Mouse (Mus musculus) megakaryocyte-erythroid progenitor cell, adult 5-6 weeks (primary cell): ENCODE measurements around the gene Prss8. TPM values are rescaled to one million over a fixed set of nuclear protein-coding genes. Genes with fewer than 3 reads are reported as not detected.
"Not testable (repeated sequence)": the region's sequence is repeated elsewhere in the genome, so short reads cannot be mapped to it uniquely, and the experiment has no call there.

Experiments used
- ATAC-seq: replicated peaks from 2 replicates; pipeline ENCODE4 v1.8.0; 2016; ENCODE audit warnings: mild to moderate bottlenecking, inconsistent platforms; ENCODE audit not compliant: severe bottlenecking, poor library complexity, low FRiP score, low TSS enrichment
- total RNA-seq, 2 experiments: library from RNA; stranded (forward) in 1 of 2; stranded (reverse) in 1 of 2; fragments of 200-1000, 215-1000 nt in 1 of 2; fragments of >200 nt in 1 of 2; fragmentation: Nextera tagmentation in 1 of 2; gene quantifications; 2 replicates each; pipeline ENCODE4 v1.2.3; 2014 to 2017

Prss8 gene
- not detected in 2 replicates for total RNA-seq (2014; fragmentation: Nextera tagmentation)
- not detected in 2 replicates for total RNA-seq (2017)

- ATAC-seq, result no peak
Measured at GRCm38 (mm10) chr7:127929923-127930322, at the start of gene Prss8. Prss8 (minus strand) TSS chr7:127930104.

GRCm38 (mm10) chr7:127978856-127979255 is 49.0 kb upstream of the Prss8 start:
- no peak for ATAC-seq

- no peak for ATAC-seq
Measured at GRCm38 (mm10) chr7:127974413-127974930, 44.6 kb upstream of the Prss8 start.

GRCm38 (mm10) chr7:127967922-127968828 is 38.3 kb upstream of the Prss8 start:
- ATAC-seq, result peak; percentile 35

- ATAC-seq, result peak; percentile 87
Measured at GRCm38 (mm10) chr7:127967004-127967921, 37.4 kb upstream of the Prss8 start, which contains the start of gene Fus. Fus (plus strand) TSS chr7:127967457.

GRCm38 (mm10) chr7:127966371-127966918 is 36.5 kb upstream of the Prss8 start:
- no peak for ATAC-seq

- ATAC-seq, result no peak
Measured at GRCm38 (mm10) chr7:127959364-127959763, 29.5 kb upstream of the Prss8 start.

- no peak for ATAC-seq
Measured at GRCm38 (mm10) chr7:127952864-127953581, 23.1 kb upstream of the Prss8 start.

GRCm38 (mm10) chr7:127946470-127947023 is 16.6 kb upstream of the Prss8 start, which contains the start of gene Prss36:
Prss36 (minus strand) TSS chr7:127946725.
- ATAC-seq, result no peak

GRCm38 (mm10) chr7:127944614-127945013 is 14.7 kb upstream of the Prss8 start:
- ATAC-seq, result no peak

GRCm38 (mm10) chr7:127942097-127942496 is 12.2 kb upstream of the Prss8 start:
- ATAC-seq, result not testable (repeated sequence)

GRCm38 (mm10) chr7:127936216-127936884 is 6.4 kb upstream of the Prss8 start:
- ATAC-seq, result no peak

- peak; percentile 13 for ATAC-seq
Measured at GRCm38 (mm10) chr7:127935748-127936159, 5.8 kb upstream of the Prss8 start.

GRCm38 (mm10) chr7:127935028-127935722 is 5.3 kb upstream of the Prss8 start:
- ATAC-seq, result peak; percentile 96

- ATAC-seq, result no peak
Measured at GRCm38 (mm10) chr7:127934075-127934474, 4.2 kb upstream of the Prss8 start.

- no peak for ATAC-seq
Measured at GRCm38 (mm10) chr7:127932273-127933031, 2.5 kb upstream of the Prss8 start.
